In genomic region chr17:83159634-83160033, GRCm38 (mm10) we compare ENCODE assay signal across 20 mouse cellular contexts.
"Had no signal": no experiment of that assay in that cellular context is flagged by ENCODE, and none has a peak within 500 bp of the region (broad histone marks: within the 10 kb centered on the region; RNA-seq: fewer than 3 reads in every experiment).

No protein-coding gene starts in this region.

- H3K27ac ChIP-seq: lung, embryonic 15.5 days; macrophage; midbrain, embryonic 13.5 days; neural tube, embryonic 13.5 days; neural tube, embryonic 15.5 days had no signal

- H3K4me3 ChIP-seq: lung, embryonic 15.5 days; megakaryocyte, embryonic 14.5 days; midbrain, embryonic 13.5 days; myocyte; neural tube, embryonic 13.5 days; neural tube, embryonic 15.5 days had no signal

- H3K4me2 ChIP-seq: lung, embryonic 15.5 days; midbrain, embryonic 11.5 days; midbrain, embryonic 13.5 days; neural tube, embryonic 13.5 days; neural tube, embryonic 15.5 days had no signal

- H3K9ac ChIP-seq: lung, embryonic 15.5 days; midbrain, embryonic 13.5 days; neural tube, embryonic 13.5 days; neural tube, embryonic 15.5 days had no signal

- DNase-seq: lung, adult 2 months; lung, postnatal 14 days; lung, postnatal 36 days; right cerebral cortex, adult 18-20 months; right cerebral cortex, postnatal 25 days; right cerebral cortex, postnatal 4 days; spleen, adult 18-20 months; thymus, adult 18-20 months; thymus, postnatal 14 days; thymus, postnatal 36 days had no signal

- H3K36me3 ChIP-seq: lung, embryonic 15.5 days; midbrain, embryonic 13.5 days; neural tube, embryonic 13.5 days; neural tube, embryonic 15.5 days had no signal

- H3K9me3 ChIP-seq: lung, embryonic 15.5 days; midbrain, embryonic 13.5 days; neural tube, embryonic 13.5 days; neural tube, embryonic 15.5 days had no signal

- H3K4me1 ChIP-seq: megakaryocyte, embryonic 14.5 days had no signal

- H3K27me3 ChIP-seq: lung, embryonic 15.5 days had no signal

- ATAC-seq: lung, postnatal 0 days; midbrain, embryonic 13.5 days; midbrain, embryonic 16.5 days had no signal
